In the genomic region with DNA sequence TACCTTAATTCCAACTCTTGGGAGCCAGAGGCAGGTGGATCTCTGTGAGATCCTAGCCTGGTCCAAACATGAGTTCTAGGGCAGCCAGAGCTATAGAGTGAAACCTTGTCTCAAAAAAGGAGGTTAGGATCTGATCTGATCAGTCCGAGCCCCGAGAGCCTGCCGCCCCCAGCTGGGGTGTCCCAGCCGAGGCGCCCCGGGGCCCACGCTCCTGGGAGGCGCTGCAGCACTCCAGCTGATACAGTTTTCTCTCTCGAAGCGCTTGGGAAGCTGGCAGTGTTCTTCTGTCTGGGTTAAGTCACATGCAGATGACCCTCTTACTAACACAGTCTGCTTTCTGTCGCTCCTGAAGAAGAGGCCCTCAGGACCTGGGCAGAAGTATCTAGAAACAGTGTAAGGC, we compare ENCODE assay signal across 20 mouse cellular contexts.
"Had no signal": no experiment of that assay in that cellular context is flagged by ENCODE, and none has a peak within 500 bp of the region (broad histone marks: within the 10 kb centered on the region; RNA-seq: fewer than 3 reads in every experiment).

No protein-coding gene starts in this region.

- H3K27ac ChIP-seq: kidney, embryonic 15.5 days; limb, embryonic 12.5 days; limb, embryonic 15.5 days; liver, embryonic 12.5 days; liver, embryonic 15.5 days; neural tube, embryonic 12.5 days; neural tube, embryonic 15.5 days; stomach, postnatal 0 days had no signal

- DNase-seq: kidney, adult 11 months; kidney, adult 8-10 months; kidney, postnatal 10 days; kidney, postnatal 4 days; left cerebral cortex, postnatal 4 days; lung, adult 2 months; lung, postnatal 14 days; lung, postnatal 4 days; midbrain, embryonic 14.5 days; right cerebral cortex, adult 18-20 months; right cerebral cortex, postnatal 14 days; right cerebral cortex, postnatal 4 days had no signal

- H3K27me3 ChIP-seq: kidney, embryonic 15.5 days; limb, embryonic 12.5 days; limb, embryonic 15.5 days; liver, embryonic 12.5 days; liver, embryonic 15.5 days; neural tube, embryonic 12.5 days; neural tube, embryonic 15.5 days had no signal

- H3K4me1 ChIP-seq: kidney, embryonic 15.5 days; limb, embryonic 12.5 days; limb, embryonic 15.5 days; liver, embryonic 12.5 days; liver, embryonic 15.5 days; neural tube, embryonic 12.5 days; neural tube, embryonic 15.5 days had no signal

- H3K4me3 ChIP-seq: kidney, embryonic 15.5 days; limb, embryonic 12.5 days; limb, embryonic 15.5 days; liver, embryonic 12.5 days; liver, embryonic 15.5 days; neural tube, embryonic 12.5 days; neural tube, embryonic 15.5 days had no signal
